Mouse (Mus musculus): Measurements from ENCODE around the gene Trim47.
"Not testable (repeated sequence)": the region's sequence is repeated elsewhere in the genome, so short reads cannot be mapped to it uniquely, and the experiment has no call there.

Trim47 gene

DNA sequence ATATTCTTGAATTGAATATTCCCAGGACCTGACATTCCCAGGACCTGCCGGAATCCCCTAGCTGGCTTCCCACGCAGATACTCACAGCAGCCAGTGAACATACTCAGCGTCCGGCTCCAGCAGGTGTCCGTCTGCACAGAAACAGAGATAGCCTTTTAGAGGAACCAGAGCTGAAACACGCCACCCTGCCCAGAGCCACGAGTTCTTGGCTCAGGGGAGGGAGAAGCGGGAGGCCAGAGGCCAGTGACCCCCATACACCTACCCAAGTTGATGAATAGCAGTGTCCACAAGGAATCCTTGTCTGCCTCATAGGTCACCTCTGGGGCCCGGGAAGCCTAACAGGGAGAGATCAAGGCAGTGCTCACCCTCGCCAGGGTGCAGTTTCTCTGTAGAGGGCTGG lies 7.2 kb upstream of the Trim47 start:
- DNase-seq: no peak

DNA sequence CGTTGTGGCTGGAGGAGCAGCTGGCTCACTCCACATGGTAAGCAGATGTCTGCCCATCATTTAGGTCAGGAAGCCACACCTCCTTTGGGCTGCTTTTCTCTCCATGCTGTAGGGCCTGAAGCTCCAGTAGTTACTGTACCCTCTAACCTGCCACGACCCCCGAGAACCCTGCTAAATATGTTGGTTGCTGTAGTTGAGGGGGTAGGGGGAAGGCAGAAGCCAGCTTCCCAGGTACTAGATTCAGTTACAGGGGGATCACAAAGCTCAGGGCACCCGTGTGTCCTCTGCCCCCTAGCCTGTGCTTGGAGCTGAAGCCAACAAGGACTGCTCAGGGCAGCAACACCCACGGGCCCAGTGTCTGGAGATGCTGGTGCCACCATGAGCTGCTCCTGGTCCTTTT lies 6.5 kb upstream of the Trim47 start:
- no peak for DNase-seq

DNA sequence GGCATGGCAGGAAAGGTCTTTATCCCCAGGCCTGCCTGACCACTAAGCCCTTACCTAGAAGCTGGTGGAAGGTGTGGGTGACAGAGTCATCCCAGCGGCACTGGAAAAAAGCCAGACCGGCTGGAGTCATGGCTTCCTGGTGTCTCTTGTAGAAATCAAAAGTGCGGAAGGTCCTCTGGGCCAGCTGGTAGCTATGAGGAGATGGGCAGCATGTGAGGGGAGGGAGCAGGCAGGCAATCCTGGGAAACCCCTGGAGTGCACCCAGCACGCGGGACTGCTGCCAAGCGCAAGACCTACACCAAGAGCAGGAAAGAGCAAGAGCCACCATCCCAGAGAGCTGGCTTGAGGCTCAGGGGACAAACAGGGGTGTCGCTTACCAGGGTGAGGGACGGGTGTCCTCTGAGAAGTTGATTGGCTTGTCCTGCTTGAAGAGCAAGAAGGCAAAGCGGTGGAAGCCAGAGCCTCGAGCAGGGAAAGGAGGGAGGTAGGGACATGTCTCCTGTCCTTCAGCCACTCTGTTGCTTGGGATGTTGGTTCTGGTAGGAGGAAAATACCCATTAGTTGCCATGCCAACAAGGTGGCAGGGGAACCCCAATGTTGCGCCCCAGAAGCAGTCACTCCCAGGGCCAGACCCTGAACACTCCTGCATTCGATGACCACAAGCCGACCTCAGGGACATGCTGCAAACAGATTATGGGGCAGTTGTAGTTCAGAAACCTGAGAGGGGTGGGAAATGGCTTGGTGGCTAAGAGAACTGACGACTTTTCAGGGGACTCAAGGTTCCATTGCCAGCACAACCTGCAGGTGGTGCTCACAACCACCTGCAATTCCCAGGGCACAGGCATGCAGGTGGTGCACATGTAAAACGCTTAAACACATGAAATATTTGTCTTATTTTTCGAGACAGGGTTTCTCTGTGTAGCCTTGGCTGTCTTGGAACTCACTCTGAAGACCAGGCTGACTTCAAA lies 5.6 kb upstream of the Trim47 start:
- DNase-seq: peak in 1 of 2 experiments; percentile 34

DNA sequence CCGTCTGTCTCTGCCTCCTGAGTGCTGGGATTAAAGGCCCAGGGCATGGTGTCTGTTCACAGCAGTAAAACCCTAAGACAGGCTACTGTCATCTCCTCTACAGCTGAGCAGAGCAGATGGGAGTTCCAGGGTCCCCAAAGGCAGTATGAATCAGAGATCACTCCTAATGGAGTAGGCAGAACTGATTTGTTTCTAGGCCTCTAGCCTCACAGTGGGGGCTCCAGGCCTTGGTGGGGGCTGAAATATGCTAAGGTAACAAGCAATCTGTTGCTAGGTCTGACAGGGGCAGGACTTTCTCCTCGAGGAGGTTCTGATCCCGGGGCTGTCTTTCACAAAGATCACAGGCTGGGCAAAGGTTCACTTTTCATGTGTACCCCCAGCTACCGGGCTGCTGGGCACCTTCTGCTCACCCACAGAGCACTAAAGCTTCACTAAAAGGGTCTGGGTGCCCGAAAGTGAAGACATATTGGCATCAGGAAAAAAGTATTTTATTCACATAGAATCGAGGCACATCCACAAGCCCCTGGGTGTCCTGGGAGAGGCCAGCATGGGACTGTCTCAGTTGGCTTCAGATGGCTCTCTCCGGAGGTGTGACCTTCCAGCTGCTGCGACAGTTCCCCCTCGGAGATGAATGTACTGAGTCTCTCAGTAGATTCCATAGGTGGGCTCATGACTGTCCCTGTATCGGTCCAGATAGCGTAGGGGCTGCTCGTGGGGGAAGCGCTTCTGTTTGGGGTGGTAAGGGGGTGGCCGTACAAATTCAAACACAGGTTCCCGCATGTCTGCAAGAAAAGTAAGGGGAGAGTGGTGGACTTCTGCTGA lies 4.5 kb upstream of the Trim47 start:
- DNase-seq: peak in 1 of 2 experiments; percentile 53

DNA sequence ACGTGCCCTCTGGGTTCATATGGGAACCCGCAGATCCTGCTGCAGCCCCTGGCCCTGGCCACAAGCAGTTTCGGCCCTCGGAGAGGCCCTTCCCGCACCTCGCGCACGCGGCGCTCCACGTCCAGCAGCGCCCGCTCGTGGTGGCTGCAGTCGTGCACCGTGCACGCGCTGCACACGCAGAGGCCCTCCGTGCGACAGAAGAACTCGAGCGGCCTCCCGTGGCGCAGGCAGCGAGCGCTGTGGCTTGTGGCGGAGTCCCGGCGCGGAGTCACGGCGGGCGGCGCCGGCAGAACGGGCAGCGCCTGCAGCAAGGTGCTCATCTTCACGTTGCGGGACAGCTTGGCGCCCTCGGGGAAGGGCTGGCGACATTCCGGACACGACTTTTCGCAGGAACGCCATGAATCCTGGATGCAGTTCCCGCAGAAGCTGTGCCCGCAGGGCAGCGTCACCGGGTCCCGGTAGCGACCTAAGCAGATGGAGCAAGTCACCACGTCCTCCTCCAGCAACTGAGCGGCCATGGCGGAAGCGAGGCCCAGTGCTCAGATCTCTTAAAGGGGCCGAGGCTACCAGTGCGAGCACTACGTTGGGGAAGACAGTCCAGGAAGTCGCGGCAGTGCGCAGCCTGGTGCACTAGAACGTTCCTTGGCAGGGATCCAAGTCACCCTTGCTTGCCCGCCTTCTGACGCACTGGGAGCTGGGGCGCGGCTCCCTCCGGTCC lies 3.6 kb upstream of the Trim47 start, which contains the start of gene Trim65:
TSS of gene Trim65 (minus strand) at position 641 of the 718 bp plus-strand sequence.
- peak; percentile 92 to 94 for DNase-seq

DNA sequence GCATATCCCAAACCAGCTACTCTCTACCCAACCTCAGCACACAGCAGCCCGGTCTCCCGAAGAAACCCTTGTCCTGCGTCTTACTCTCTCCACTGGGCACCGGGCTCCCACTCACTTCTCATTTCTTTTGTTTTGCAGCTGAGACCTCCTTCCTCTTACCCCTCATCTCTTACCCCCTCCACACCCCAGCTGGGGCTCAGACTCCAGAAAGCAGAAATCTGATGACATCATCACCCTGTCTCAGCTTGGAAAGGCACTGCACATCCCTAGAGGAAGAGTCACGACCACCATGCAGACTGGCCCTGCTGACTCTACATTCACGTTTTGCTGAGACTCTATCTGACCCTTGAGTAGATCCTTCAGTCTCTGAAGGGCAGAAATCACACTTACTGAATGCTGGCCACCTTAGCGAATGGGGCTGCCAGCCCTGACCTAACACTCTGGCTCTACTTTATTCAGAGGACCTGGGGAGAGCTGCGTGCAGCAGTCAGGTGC lies 3.0 kb upstream of the Trim47 start:
- no peak for DNase-seq

DNA sequence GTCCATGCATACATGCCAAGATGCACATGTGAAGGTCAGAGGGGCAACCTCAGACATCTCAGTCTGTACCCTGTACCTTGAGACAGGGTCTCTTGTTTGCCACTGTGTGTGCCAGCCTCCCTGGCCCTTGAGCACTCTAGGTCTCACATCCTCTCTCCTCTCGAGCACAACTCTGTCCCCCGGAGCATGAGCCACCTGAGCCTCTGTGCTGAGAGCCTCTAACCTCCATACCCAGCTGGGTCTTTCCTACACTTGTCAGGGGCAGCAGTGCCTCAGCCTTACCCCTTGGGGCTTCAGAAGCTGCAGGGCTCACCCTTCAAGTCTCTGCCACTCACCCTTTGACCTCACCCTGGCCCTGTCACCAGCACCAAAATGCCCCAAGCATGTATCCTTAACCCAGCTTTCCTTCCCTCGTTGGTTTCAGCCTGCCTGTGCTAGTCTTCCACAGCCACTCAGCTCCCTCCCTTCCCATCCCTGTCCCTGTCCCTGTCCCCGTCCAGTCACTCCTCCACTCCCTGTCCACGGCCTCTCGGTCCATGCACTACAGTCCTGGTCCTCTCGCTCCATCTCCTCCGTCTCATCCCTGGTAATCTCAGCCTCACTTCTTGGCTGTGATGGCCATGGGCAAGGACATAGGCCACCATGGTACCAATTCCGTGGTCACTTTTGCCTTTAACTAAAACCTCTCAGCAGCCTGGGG lies 2.2 kb upstream of the Trim47 start:
- DNase-seq: peak in 1 of 2 experiments; percentile 18

DNA sequence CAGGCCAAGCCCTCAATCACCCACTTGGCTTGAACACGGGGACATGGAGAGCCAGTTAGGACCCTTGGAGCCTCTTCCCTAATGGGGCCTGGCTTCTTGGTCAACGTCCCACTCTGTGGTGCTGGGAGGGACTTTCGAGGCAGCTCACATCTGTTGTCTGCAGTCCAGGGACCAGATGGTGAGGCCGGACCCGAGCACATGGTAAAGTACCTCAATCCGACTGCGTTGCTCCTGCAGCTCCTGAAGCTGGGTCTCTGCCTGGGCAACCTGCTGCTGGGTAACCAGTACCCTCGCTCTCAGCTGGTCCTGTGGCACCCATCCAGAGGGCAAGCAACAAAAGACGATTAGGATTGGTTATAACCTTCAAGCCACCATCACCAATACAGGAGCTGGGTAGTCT lies 976 bp upstream of the Trim47 start:
- DNase-seq: peak; percentile 88 to 92

DNA sequence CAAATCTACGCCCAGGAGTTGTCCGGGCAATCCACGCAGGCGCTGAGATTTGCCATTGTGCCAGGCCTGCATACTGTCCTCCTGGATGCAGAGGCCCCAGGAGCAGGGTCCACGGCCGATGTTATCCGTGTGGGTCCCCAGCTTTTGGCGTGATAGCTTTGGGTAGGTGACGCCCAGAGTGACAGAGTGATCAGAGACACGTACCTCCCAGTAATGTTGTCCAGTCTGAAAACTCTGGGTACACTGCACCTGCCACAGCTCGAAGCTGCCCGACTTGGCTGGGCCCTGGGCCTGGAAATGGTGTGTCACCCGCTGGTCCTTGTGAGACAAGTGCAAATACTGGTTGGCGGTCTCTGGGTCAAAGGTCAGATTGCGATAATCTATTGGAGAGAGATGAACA lies 749 bp downstream of the Trim47 start:
- DNase-seq: no peak

DNA sequence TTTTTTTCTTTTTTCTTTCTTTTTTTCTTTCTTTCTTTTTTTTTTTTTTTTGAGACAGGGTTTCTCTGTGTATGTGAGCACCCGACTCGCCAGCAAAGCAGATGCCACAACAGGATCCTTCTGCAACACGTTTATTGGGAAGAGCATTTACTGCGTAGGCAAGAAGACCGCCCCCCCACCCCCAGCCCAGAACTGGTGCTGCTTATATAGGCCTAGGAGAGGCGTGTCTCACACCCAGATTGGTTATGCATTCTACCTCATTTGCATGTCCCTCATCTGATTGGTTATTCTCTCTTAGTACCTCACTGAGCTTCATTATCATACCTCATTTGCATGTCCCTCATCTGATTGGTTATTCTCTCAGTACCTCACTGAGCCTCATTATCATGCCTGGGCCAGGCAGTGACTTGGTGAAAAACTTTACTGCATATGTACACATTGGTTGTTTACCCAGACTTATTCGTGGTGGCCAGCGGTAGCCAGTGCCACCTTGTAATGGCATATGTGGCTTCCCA lies 5.2 kb downstream of the Trim47 start:
- not testable (repeated sequence) for DNase-seq

DNA sequence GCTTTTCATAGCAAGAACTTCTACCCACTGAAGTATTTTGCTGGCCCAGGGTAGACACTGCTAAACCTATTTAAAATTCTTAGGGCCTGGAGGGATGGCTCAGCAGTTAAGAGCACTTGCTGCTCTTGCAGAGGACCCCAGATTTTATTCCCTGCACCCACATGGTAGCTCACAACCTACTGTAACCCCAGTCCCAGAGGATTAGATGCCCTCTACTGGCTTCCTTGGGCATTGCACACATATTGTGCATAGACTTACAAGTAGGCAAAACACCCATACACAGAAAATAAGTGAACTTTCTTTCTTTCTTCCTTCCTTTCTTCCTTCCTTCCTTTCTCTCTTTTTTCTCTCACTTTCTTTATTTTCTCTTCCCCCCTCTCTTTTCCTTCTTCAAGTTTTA lies 9.2 kb downstream of the Trim47 start:
- peak in 1 of 2 experiments; percentile 37 for DNase-seq

DNA sequence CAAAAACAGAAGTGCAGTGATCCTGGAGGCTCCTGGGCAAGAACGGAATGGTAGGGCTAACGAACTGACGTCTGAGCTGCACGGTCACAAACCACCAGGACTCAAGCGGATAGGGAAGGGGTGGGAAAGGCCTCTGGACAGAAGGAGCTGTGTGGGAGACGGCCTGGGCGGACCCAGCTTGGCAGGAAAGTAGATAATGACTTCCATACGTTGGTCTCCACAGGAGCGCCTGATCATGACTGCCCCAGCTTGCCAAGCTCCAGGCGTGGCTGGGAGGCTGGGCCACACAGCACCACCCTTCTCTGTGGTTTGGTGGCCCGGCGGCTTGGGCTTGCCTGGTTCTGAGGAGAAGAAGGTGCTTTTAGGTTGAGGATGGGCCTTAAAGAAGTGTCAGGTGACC lies 9.8 kb downstream of the Trim47 start:
- no peak for DNase-seq

DNA sequence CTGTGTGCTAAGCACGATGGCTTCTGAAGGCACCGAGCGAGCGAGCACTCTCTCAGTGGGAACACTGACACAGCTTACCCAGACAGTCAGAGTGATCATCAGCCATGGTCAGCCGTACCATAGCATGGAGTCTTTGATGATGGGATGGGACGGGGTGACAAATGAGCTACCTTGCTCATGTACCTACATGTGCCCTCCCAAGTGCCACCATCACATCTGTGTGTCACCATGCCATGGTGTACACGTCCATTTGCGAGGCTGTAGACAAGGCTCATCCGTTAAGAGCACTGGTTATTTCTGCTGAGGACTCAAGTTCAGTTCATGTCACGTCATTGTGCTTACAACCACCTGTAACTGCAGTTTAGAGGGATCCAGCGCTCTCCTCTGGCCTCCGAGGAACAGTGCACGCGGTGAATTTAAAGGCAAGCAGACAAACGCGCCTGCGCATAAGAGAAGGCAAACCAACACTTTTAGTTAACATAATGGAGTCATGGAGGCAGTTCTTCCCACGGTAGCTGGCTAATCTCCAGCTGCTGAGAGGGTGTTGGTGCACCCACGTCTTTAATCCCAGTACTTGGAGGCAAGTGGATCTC lies 15.3 kb downstream of the Trim47 start:
- DNase-seq: no peak

DNA sequence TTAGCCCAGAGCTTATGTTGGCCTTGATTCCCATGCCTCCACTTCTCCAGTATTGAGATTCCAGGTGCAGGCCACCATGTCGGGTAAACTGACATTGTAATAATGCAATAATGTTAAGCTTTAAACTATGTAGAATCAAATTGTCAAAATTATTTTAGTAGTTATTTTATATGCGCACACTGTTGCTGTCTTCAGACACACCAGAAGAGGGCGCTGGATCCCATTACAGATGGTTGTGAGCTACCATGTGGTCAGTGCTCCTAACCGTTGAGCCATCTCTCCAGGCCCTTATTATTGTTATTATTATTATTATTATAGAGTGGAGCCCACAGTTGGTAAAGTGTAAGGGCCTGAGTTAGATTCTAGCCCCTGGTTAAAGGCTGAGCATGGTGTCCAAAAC lies 15.9 kb downstream of the Trim47 start:
- DNase-seq: no peak

DNA sequence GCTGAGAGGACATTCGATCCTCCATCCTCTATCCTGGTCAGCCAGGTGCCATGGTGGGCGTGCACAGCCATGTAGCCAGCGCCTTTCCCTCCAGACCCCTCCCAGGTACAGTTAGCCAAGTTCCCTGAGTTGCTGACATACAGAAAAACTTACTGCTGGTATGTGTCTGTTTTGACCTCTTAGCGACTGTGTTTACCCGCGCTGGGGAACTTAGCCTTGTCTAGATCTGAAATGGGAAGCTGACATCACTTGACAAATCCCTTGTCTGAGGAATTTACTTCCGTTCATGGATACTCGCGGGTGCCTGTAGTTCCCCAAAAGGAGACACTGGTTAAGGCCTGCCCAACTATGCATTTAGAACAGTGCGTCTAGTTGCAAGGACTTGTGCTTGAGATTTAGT lies 16.5 kb downstream of the Trim47 start:
- DNase-seq: no peak

DNA sequence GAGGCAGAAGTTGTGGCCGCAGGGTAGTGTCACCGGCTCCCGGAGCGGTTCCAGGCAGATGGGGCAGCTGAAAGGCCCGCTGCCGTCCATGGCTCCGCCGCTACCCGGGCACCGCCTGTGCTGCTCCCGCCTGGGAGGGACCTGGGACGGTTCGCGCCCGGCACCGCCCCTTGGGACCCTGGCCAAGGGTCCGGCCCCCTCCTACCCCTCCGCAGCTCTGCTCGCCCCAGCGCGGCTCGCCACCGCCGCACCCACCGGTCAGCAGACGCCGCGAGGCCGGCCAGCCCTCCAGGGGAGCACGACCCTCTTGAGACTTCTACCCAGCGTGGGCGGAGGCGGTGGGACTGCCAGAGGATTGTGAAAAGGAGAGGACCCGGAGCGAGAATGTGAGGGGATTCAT lies 16.9 kb downstream of the Trim47 start:
- peak; percentile 47 to 60 for DNase-seq

DNA sequence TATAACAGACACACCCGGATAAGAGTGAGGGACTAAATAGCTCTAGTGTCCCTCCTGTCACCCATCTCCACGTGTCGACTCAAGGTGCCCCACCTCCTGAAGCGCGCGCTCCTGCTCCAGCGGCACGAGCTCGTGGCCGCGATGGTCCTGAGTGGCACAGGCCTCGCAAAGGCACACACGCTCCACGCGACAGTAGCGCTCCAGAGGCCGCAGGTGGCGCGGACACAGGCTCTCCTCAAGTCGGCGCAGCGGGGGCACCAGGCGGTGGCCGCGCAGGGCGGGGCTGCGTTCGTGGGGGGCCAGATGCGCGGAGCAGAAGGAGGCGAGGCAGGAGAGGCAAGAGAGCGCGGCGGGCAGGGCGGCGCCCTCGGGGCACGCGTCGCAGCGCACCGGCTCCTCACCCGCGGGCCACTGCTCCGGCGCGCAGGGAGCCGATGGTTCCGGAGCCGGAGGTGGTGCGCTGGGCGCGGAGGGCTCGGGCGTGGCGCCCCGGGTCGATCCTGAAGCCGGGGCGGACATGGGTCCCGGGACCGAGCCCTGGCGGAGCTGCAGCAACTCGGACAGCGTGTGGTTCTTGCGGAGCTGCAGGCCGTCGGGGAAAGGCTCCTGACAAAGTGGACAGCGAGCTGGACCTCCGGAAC lies 17.4 kb downstream of the Trim47 start:
- peak; percentile 44 to 49 for DNase-seq

DNA sequence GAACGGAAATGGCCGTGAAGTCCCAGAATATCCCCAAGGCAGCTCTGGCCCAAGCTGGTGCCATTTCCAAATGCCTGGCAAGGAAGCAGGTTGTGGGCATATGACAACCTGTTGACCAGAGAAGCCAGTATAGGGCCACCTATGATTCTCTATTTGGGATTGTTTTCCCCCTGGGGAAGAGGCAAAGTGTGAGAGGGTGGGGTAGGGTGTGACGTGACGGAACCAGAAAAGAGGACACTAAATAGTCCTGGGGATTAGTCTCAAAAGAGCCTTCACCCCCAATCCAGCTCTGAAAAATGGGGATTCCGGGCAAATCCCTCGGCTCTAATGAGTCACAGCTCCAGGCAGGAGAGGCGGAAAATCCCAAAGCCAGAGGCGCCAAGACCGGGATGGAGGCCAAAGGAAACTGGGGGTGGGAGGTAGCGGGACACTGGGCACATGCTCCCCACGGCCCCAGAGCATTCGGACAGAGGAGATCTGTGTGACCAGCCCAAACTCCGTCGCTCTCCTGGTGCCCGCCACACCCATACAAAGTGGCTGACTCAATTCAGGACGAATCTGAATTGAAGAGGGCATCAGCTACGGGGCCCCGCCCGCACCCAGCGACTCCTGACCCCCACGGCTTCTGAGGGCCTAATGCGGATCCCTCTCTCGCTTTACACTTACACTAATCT lies 18.4 kb downstream of the Trim47 start:
- DNase-seq: peak; percentile 46 to 59

DNA sequence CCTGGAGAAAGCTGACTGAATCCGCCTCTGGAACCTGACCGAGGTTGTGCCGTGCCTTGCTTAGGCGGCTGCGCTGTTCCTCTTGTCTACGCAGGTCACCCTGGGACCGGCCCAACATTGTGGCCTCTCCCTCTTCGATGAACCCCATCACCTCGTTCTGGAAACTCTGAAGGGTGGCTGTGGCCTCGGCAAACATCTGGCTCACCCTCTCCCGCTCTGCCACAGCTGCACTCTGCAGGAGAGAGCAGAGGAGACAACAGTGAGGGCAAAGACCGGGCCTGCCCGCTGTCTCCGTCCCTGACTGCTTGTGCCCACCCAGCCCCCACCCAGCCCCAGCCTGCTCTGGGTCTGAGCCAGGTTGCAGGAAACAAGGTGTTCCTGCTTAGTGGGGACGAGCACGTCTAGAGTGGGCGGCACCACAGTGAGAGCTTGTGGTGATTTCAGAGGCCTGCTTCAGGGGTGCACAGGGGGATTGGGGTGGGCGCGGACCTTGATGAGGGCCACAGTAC lies 19.2 kb downstream of the Trim47 start:
- no peak for DNase-seq
